Mouse (Mus musculus): ENCODE results near the gene Yif1a. TPM values are rescaled to one million over a fixed set of nuclear protein-coding genes. Genes with fewer than 3 reads are reported as not detected.
A peak's percentile ranks its signal among the peaks of the same experiment; 100 is the strongest.

Gene Yif1a
- 182 and 198 TPM in 2 replicates for polyA plus RNA-seq (2015; fragmentation: Nextera tagmentation; extraction: Ambion mirVana)

- Histone ChIP-seq H3K27me3 (replicated peaks; ENCODE audit: control insufficient read depth, insufficient read depth, low read length) (peaks cover 29% of the 10 kb centered on the region), H3K4me3 (ENCODE audit: low read depth, low read length) (peak within 1 kb of the TSS; percentile 91), H3K9ac (ENCODE audit: low read depth, low read length) (peak within 1 kb of the TSS; percentile 78), H3K4me1 (replicated peaks; ENCODE audit: control insufficient read depth, insufficient read depth, low read length) (peaks cover 8% of the 10 kb centered on the region; the same call in 1 of the 2 replicates), H3K36me3 (ENCODE audit: control insufficient read depth, insufficient read depth) (peaks cover 33% of the 10 kb centered on the region), H3K4me2 (replicated peaks; ENCODE audit: low read depth) (peak within 1 kb of the TSS; percentile 81), H3K27ac (ENCODE audit: low read depth, low read length) (peak within 1 kb of the TSS; percentile 95), H3K9me3 (ENCODE audit: control insufficient read depth) (no peaks in the 10 kb centered on the region)
- peak; percentile 87 for TF ChIP-seq CTCF (IDR thresholded peaks at IDR 0.05; ENCODE audit: low read depth)
- under 1% methylated on average over 58 of the region's 58 CpGs for WGBS
- peak; percentile 90 for ATAC-seq
Measured at GRCm38 (mm10) chr19:5087884-5088728, at the start of gene Yif1a. TSS of gene Yif1a (plus strand) at chr19:5088538.

- no peaks in the 10 kb centered on the region for H3K27me3 ChIP-seq (replicated peaks; ENCODE audit: control insufficient read depth, insufficient read depth, low read length)
- H3K4me2 ChIP-seq (replicated peaks; ENCODE audit: low read depth) = peak within 1 kb of the TSS; percentile 93
- peak; percentile 80 for ATAC-seq
- peak; percentile 71 for TF ChIP-seq CTCF (IDR thresholded peaks at IDR 0.05; ENCODE audit: low read depth)
- H3K9ac ChIP-seq (ENCODE audit: low read depth, low read length) = peak within 1 kb of the TSS; percentile 73
- peak within 1 kb of the TSS; percentile 70 for H3K4me3 ChIP-seq (ENCODE audit: low read depth, low read length)
- peaks cover 5% of the 10 kb centered on the region; the same call in 1 of the 2 replicates for H3K4me1 ChIP-seq (replicated peaks; ENCODE audit: control insufficient read depth, insufficient read depth, low read length)
- no peaks in the 10 kb centered on the region for H3K36me3 ChIP-seq (ENCODE audit: control insufficient read depth, insufficient read depth)
- WGBS = under 1% methylated on average over 34 of the region's 44 CpGs
- peak within 1 kb of the TSS; percentile 50 for H3K27ac ChIP-seq (ENCODE audit: low read depth, low read length)
- H3K9me3 ChIP-seq (ENCODE audit: control insufficient read depth) = no peaks in the 10 kb centered on the region
Measured at GRCm38 (mm10) chr19:5038709-5039156, 49.6 kb upstream of the Yif1a start, which contains the start of the genes B4gat1 and AC124502.3. TSS of gene B4gat1 (plus strand) at chr19:5038826. TSS of gene AC124502.3 (plus strand) at chr19:5038891.

GRCm38 (mm10) chr19:5039301-5040114 lies 48.8 kb upstream of the Yif1a start:
- WGBS = 8% methylated on average over 41 of the region's 41 CpGs
- ATAC-seq = 0 out of 2 replicates have a peak, but pooled peaks have one; percentile 14
- H3K4me2 ChIP-seq (replicated peaks; ENCODE audit: low read depth) = peak overlapping the region; percentile 93
- no peaks in the 10 kb centered on the region for H3K36me3 ChIP-seq (ENCODE audit: control insufficient read depth, insufficient read depth)
- no peak for TF ChIP-seq CTCF (IDR thresholded peaks at IDR 0.05; ENCODE audit: low read depth)
- no peaks in the 10 kb centered on the region for H3K27me3 ChIP-seq (replicated peaks; ENCODE audit: control insufficient read depth, insufficient read depth, low read length)
- no peaks in the 10 kb centered on the region for H3K9me3 ChIP-seq (ENCODE audit: control insufficient read depth)
- H3K4me3 ChIP-seq (ENCODE audit: low read depth, low read length) = peak overlapping the region; percentile 70
- peak overlapping the region; percentile 50 for H3K27ac ChIP-seq (ENCODE audit: low read depth, low read length)
- H3K9ac ChIP-seq (ENCODE audit: low read depth, low read length) = peak overlapping the region; percentile 73
- peaks cover 5% of the 10 kb centered on the region; the same call in 1 of the 2 replicates for H3K4me1 ChIP-seq (replicated peaks; ENCODE audit: control insufficient read depth, insufficient read depth, low read length)

- H3K36me3 ChIP-seq (ENCODE audit: control insufficient read depth, insufficient read depth) = no peaks in the 10 kb centered on the region; the same call in 1 of the 2 replicates
- no peak; the same call in 1 of the 2 replicates for TF ChIP-seq CTCF (IDR thresholded peaks at IDR 0.05; ENCODE audit: low read depth)
- peak within 1 kb of the TSS; percentile 73 for H3K9ac ChIP-seq (ENCODE audit: low read depth, low read length)
- H3K4me3 ChIP-seq (ENCODE audit: low read depth, low read length) = peak within 1 kb of the TSS; percentile 72
- H3K9me3 ChIP-seq (ENCODE audit: control insufficient read depth) = no peaks in the 10 kb centered on the region
- H3K4me1 ChIP-seq (replicated peaks; ENCODE audit: control insufficient read depth, insufficient read depth, low read length) = peaks cover 5% of the 10 kb centered on the region; the same call in 1 of the 2 replicates
- 3% methylated on average over 40 of the region's 40 CpGs for WGBS
- peak; percentile 85 for ATAC-seq
- H3K27me3 ChIP-seq (replicated peaks; ENCODE audit: control insufficient read depth, insufficient read depth, low read length) = no peaks in the 10 kb centered on the region
- peak within 1 kb of the TSS; percentile 93 for H3K4me2 ChIP-seq (replicated peaks; ENCODE audit: low read depth)
- H3K27ac ChIP-seq (ENCODE audit: low read depth, low read length) = peak within 1 kb of the TSS; percentile 87
Measured at GRCm38 (mm10) chr19:5040862-5041523, 47.3 kb upstream of the Yif1a start, which contains the start of gene Brms1. TSS of gene Brms1 (plus strand) at chr19:5041354.

GRCm38 (mm10) chr19:5041588-5041987 lies 46.8 kb upstream of the Yif1a start:
- under 1% methylated on average over 16 of the region's 16 CpGs for WGBS
- TF ChIP-seq CTCF (IDR thresholded peaks at IDR 0.05; ENCODE audit: low read depth) = no peak
- no peaks in the 10 kb centered on the region for H3K9me3 ChIP-seq (ENCODE audit: control insufficient read depth)
- peak overlapping the region; percentile 72 for H3K4me3 ChIP-seq (ENCODE audit: low read depth, low read length)
- H3K36me3 ChIP-seq (ENCODE audit: control insufficient read depth, insufficient read depth) = peaks cover 3% of the 10 kb centered on the region
- peak overlapping the region; percentile 87 for H3K27ac ChIP-seq (ENCODE audit: low read depth, low read length)
- H3K9ac ChIP-seq (ENCODE audit: low read depth, low read length) = peak overlapping the region; percentile 72
- peaks cover 5% of the 10 kb centered on the region; the same call in 1 of the 2 replicates for H3K4me1 ChIP-seq (replicated peaks; ENCODE audit: control insufficient read depth, insufficient read depth, low read length)
- H3K4me2 ChIP-seq (replicated peaks; ENCODE audit: low read depth) = peak overlapping the region; percentile 93
- ATAC-seq = no peak
- no peaks in the 10 kb centered on the region for H3K27me3 ChIP-seq (replicated peaks; ENCODE audit: control insufficient read depth, insufficient read depth, low read length)
